Mouse (Mus musculus): ENCODE measurements around the gene Gm13103. TPM values are rescaled to one million over a fixed set of nuclear protein-coding genes. Genes with fewer than 3 reads are reported as not detected.
"Not testable (repeated sequence)": the region's sequence is repeated elsewhere in the genome, so short reads cannot be mapped to it uniquely, and the experiment has no call there.

The Gm13103 gene
- polyA plus RNA-seq (2012; rRNA removed): not detected in 2 replicates

DNA sequence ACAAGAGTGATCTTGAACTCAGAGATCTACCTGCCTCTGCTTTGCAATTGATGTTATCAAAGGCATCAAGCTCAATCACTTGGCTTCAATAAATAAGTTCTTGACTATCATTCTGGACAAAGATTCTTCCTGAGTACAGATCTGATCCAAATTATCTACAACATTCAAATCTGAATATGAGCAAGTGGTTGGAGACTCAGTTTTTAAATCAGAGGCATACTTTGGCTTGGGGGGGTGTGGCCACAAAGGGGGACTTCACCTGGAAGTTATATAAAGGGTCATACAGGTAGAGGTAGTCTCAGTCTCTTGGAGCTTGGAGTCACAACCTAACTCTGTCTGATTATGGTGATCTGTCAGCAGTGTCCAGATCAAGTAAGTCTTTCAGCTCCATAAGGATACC is at the start of gene Gm13103:
Gene Gm13103 (plus strand): TSS at position 301 of the 400 bp plus-strand sequence.
- not testable (repeated sequence) for DNase-seq (ENCODE audit: low spot score)

DNA sequence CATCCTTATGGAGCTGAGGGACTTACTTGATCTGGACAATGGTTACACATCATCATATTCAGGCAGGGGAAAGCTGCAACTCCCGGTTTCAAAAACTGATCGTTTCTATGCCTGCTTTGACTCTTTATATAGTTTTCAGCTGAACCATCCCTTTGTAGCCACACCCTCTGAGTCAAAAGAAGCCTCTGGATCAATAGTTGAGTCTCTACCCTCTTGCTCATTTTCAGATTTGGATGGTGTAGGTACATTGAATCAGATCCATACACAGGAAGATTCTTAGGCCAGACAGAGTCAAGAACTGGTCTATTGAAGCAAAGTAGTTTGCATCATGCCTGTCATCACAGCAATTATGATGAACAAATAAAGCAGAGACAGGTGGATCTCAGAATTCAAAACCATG is 30.3 kb upstream of the Gm13103 start, which contains the start of gene Gm13084:
Gene Gm13084 (minus strand): TSS at position 101 of the 400 bp plus-strand sequence.
- DNase-seq (ENCODE audit: low spot score): no peak

- DNase-seq (ENCODE audit: low spot score): not testable (repeated sequence)
Observed at GRCm38 (mm10) chr4:143882371-143882770, 36.1 kb downstream of the Gm13103 start.

GRCm38 (mm10) chr4:143894406-143894805 is 48.1 kb downstream of the Gm13103 start:
- DNase-seq (ENCODE audit: low spot score): not testable (repeated sequence)

GRCm38 (mm10) chr4:143900280-143900679 is 54.0 kb downstream of the Gm13103 start, which contains the start of gene Pramef6:
Gene Pramef6 (minus strand): TSS chr4:143900380.
- DNase-seq (ENCODE audit: low spot score): not testable (repeated sequence)

Other genes starting within 250 kb of the Gm13103 start
- not detected in 2 replicates for gene Gm13083, start 231.5 kb upstream of the Gm13103 start, polyA plus RNA-seq (2012; rRNA removed)
- not detected in 2 replicates for gene Gm13088, start 189.3 kb upstream of the Gm13103 start, polyA plus RNA-seq (2012; rRNA removed)
- not detected in 2 replicates for gene Gm13089, start 143.8 kb upstream of the Gm13103 start, polyA plus RNA-seq (2012; rRNA removed)
- not detected in 2 replicates for gene Gm13078, start 127.0 kb upstream of the Gm13103 start, polyA plus RNA-seq (2012; rRNA removed)
- not detected in 2 replicates for gene Gm13023, start 57.1 kb upstream of the Gm13103 start, polyA plus RNA-seq (2012; rRNA removed)
- not detected in 2 replicates for gene Gm13084, start 30.4 kb upstream of the Gm13103 start, polyA plus RNA-seq (2012; rRNA removed)
- gene Pramef6, start 53.9 kb downstream of the Gm13103 start, polyA plus RNA-seq (2012; rRNA removed): not detected in 2 replicates
- gene Pramef25, start 104.5 kb downstream of the Gm13103 start, polyA plus RNA-seq (2012; rRNA removed): not detected in 2 replicates
- gene Gm13101, start 120.5 kb downstream of the Gm13103 start, polyA plus RNA-seq (2012; rRNA removed): not detected in 2 replicates
- gene Pramef17, start 147.9 kb downstream of the Gm13103 start, polyA plus RNA-seq (2012; rRNA removed): not detected in 2 replicates
- not detected in 2 replicates for gene Pramel4, start 212.6 kb downstream of the Gm13103 start, polyA plus RNA-seq (2012; rRNA removed)